Mouse (Mus musculus) liver, embryonic 14.5 days (tissue): ENCODE data around the gene Chrnb1.

Experiments
- CTCF ChIP-seq: IDR thresholded peaks from 2 replicates; pipeline ENCODE4 v1.5.1; 2016; ENCODE audit warnings: antibody characterized with exemption, low read depth, control low read depth
- EP300 ChIP-seq: IDR thresholded peaks from 2 replicates; pipeline ENCODE4 v1.6.1; 2016; ENCODE audit warnings: antibody characterized with exemption, low read depth

DNA sequence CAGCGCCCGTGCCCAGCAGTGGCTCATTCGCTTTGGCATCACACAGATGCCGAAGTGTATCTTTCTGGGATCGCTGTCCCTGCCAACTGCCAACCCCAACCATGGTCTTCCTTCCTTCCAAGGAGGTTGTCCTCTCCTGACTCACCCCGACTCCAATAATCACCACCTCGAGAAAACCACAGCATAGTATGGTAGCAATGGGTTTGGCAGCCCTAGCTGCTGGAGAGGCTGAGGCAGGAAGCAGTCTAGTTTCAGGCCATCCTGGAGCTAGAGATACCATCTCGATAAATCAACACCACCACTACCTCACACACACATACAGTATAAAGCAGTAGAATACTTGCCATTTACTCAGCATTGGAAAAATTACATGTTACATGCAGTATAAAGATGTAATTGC, 23.1 kb upstream of the Chrnb1 start:
- no peak for TF ChIP-seq CTCF
- no peak for TF ChIP-seq EP300
